Mouse (Mus musculus) cerebellum, adult 9-10 months (tissue): ENCODE results near the gene Cldn14.
"Not testable (repeated sequence)": the region's sequence is repeated elsewhere in the genome, so short reads cannot be mapped to it uniquely, and the experiment has no call there.

Experiments
- DNase-seq: peaks from one replicate; pipeline ENCODE4 v3.0.0; 2022

Gene Cldn14

GRCm38 (mm10) chr16:94008737-94009136, at the start of gene Cldn14:
Gene Cldn14, minus strand, starts transcription at chr16:94008837.
- DNase-seq, result no peak

- no peak for DNase-seq
These were observed 46.9 kb upstream of the Cldn14 start for GRCm38 (mm10) chr16:94055576-94055975.

DNA sequence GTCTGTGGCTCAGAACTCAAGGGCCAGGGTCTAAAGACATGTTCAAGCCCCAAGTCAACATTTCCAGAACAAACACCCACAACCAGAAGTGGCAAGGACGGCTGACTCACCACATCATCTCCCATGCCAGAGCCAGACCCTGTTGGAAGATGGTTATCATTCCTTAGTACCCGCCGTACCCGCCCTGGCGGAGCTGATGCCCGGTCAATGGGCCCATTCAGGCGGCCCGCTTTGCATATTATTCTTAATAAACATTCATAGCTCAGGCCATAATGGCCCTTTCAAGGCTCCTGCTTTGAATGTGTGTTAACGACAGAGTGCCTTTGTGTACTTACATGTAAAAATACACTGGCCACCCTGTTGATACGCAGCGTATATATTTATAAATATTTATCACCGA, 46.5 kb upstream of the Cldn14 start:
- DNase-seq, result no peak

GRCm38 (mm10) chr16:94050368-94050767, 41.7 kb upstream of the Cldn14 start:
- DNase-seq, result peak; percentile 60

GRCm38 (mm10) chr16:94044996-94045395, 36.4 kb upstream of the Cldn14 start:
- DNase-seq, result no peak

- no peak for DNase-seq
These were observed 35.2 kb upstream of the Cldn14 start for GRCm38 (mm10) chr16:94043797-94044196.

DNA sequence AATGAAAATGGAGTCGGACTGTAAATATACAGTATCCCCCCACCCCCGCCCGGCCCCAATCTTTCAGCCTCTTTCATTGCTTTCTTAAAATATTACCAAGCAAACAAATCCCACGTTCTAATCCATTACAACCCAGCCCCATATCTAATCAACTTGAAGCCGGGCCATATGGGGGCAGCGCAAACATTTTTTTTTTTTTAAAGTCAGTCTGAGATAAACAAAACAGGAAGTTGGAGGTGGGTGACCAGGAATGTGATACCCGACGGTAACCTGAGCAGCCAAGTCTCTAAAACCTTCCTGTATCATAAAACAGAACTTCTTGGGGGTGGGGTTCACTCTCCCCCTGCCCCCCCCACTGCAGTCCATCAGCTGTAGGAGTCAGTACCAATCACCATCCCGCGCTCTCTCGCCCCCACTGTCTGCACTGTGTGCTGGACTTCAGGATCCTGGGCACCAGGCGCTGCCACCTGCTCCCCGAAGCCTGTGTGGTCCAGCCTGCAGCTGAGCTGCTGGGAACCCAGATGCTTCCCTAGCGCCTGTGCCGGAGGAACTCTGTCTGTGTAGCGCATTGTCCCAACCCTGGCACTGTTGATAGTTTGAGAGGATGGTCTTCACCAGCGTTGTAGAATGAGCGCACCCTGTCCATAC, 32.6 kb upstream of the Cldn14 start:
- no peak for DNase-seq

GRCm38 (mm10) chr16:94040485-94040884, 31.8 kb upstream of the Cldn14 start:
- DNase-seq, result no peak

DNA sequence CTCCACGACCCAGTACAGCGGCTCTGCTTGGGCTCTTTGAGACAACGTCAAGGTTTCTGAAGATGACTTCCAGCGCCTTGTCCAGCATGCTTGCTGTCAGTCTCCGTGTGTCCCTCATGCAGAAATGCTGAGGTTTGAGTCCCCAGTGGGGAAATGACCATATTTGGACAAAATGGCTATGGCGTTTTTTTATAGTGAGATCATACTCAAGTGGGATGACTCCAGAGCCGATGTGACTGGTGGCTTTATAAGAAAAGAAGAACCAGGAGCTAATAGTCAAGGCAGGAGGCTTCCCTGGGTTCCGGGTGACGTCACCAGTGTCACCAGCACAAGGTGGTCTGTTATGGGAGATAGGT, 30.3 kb upstream of the Cldn14 start:
- DNase-seq, result no peak

GRCm38 (mm10) chr16:94038272-94038985, 29.8 kb upstream of the Cldn14 start:
- DNase-seq, result peak; percentile 70

- DNase-seq, result no peak
These were observed 28.6 kb upstream of the Cldn14 start for GRCm38 (mm10) chr16:94037280-94037679.

DNA sequence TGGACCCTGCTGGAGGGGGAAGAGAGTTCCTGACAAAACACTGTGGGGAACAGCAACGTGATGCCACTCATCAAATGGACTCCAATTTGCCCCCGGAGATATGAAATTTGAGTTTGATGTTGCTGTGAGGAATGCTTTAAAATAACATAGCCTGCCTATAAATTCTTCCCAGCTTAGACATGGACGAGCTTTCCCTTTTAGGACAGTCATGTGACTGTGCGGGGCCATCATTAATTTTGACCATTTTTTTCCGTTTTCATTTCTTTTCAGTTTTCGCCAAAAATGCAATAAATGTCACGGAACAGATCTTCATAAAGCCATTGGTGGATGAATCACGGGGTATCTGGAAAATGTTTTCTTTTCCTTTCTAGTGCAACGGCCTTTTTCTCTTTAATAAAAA, 25.5 kb upstream of the Cldn14 start:
- no peak for DNase-seq

DNA sequence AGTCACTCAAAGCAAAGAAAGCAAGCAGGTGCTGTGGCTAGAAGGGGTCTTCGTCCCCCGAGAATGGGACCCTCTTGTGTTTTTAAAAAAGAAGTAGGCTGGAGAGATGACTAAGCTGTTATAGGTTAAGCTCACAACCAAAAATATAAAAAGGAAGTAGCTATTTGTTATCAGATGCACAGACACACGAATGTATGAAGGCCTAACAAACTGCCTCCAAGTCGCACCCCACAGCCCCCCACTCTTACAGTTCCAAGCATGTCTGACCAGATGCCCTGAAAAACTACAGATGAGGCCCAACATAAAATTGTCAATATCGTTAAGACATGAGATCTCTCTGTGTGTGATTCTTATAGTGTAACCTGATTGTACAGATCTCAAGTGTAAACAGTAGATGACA, 23.6 kb upstream of the Cldn14 start:
- no peak for DNase-seq

- DNase-seq, result no peak
These were observed 15.0 kb upstream of the Cldn14 start for GRCm38 (mm10) chr16:94023352-94024280.

- DNase-seq, result not testable (repeated sequence)
These were observed 11.1 kb upstream of the Cldn14 start for GRCm38 (mm10) chr16:94019725-94020124.

- no peak for DNase-seq
These were observed 9.3 kb upstream of the Cldn14 start for GRCm38 (mm10) chr16:94017953-94018352.

DNA sequence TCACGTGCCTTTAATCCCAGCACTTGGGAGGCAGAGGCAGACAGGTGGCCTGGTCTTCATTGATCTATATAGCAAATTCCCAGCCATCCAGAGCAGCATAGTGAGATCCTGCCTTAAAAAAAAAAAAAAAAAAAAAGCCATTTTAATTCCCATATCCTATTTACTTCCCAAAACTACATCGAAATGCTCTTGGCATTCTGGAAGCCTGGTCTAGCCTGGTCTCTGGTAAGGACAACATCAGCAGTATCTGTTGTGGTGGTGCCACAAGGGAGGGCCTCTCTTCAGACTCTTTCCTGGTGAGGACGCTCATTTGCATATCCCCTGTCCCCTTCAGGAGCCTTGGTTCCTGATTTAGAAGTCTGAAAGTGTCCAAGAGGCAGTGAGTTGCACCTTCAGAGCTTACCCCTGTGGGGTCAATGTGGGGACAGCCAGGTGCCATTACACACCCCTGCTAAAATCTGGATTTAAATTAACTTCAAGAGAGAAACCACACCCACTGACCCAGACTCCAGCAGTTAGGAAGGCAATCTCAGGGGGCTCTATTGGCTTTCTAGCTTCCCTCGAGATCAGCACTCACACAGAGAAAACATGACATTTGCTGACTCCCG, 6.0 kb upstream of the Cldn14 start:
- no peak for DNase-seq

DNA sequence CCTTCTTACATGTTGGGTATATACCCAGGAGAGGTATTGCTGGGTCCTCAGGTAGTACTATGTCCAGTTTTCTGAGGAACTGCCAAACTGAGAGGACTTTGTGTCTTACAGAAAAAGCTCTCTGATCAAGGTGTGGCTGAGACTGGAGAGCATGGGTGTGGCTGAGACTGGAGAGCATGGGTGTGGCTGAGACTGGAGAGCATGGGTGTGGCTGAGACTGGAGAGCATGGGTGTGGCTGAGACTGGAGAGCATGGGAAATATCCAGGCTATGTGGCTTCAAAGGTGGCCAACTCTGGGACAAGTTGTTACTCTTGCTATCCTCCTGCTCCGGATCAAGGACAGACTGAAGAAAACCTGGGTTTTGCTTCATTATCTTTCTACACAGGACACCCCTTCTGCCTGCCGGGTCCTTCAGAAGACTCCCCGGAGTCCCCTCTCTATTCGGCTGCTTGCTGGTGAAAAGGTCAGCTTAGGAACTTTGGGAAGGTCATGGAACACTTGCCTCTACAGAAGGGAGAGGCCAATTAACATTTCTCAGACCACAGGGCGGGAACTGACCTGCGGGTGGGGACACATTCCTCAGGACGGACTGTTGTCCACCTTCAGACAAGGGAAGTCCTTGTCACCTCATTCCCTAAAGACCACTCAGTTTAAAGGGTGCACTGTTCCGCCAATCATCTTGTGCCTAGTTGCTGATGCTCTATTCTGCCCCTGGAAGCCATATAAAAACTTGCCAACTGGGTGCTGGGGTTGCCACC, 4.9 kb upstream of the Cldn14 start:
- not testable (repeated sequence) for DNase-seq

GRCm38 (mm10) chr16:94011224-94011623, 2.6 kb upstream of the Cldn14 start:
- DNase-seq, result no peak

DNA sequence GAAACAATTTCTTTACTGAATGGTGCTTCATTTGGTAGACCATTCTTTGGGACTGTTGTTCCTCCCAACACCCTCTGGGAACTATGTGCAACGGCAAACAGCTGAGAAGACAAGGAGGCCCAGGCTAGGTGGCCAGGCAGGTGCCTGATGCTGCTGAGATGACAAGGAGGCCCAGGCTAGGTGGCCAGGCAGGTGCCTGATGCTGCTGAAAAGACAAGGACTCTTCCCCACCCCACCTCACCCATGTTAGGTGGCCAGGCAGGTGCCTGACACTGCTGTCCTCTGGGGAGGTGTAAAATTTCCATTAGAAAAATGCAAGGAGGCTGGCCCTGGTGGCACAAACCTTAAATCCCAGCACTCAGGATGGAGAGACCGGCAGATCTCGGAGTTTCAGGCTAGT, 2.0 kb upstream of the Cldn14 start:
- no peak for DNase-seq

DNA sequence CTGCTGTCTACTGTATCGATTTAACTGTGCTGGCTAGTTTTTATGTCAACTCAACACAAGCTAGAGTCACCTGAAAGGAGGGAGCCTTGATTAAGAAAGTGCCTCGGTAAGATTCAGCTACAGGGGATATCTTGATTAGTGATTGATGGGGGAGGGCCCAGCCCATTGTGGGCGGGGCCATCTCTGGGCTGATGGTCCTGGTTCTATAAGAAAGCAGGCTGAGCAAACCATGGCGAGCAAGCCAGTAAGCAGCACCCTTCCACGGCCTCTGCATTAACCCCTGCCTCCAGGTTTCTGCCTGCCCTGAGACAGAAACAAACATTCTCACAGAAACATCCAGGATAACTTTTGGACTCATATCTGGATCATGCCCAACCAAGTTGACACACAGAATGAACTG, 1.5 kb upstream of the Cldn14 start:
- DNase-seq, result no peak

DNA sequence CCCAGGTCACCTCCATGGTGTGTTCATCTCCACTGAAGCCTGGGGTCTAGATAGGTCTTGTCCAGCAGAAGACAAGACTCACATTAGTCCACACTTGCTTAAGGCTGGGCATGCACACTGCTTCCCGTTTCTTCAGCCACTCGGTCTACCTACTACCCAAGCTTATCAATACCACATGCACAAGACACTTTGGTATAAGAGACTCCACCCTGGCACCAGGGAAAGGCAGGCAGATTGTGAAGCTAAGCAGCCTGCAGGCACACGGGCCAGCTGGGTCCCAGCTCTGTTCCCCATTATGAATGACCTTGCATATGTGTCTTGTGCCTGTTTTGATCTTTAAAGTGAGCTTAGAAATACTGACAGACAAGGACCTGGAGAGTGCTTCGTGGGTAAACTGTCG, 719 bp upstream of the Cldn14 start:
- no peak for DNase-seq
